Mouse (Mus musculus) heart, embryonic 13.5 days (tissue): ENCODE results near the gene Ankfn1. TPM values are rescaled to one million over a fixed set of nuclear protein-coding genes. Genes with fewer than 3 reads are reported as not detected.

Experiments used
- ATAC-seq: fragments of 200-750 bp; cut with Nextera tagmentation; 2 replicates; pipeline ENCODE4 v1.8.0; 2017; ENCODE audit warnings: moderate TSS enrichment; ENCODE audit not compliant: insufficient number of reproducible peaks, low FRiP score, low TSS enrichment; ENCODE audit errors: extremely low read depth
- H3K27ac ChIP-seq: fragments of 300-500 bp; sonication (generic); replicated peaks from 2 replicates; pipeline ENCODE4 v1.5.1; 2015; ENCODE audit warnings: moderate library complexity, mild to moderate bottlenecking, inconsistent platforms
- H3K27me3 ChIP-seq: fragments of 300-500 bp; sonication (generic); replicated peaks from 2 replicates; pipeline ENCODE4 v1.6.1; 2015; ENCODE audit warnings: mild to moderate bottlenecking, inconsistent platforms
- H3K36me3 ChIP-seq: fragments of 300-500 bp; sonication (generic); 2 replicates; pipeline ENCODE4 v1.6.1; 2015; ENCODE audit warnings: mild to moderate bottlenecking, inconsistent platforms
- H3K4me1 ChIP-seq: fragments of 300-500 bp; sonication (generic); 2 replicates; pipeline ENCODE4 v1.6.1; 2015; ENCODE audit warnings: inconsistent platforms
- H3K4me2 ChIP-seq: fragments of 300-500 bp; sonication (generic); 2 replicates; pipeline ENCODE4 v1.6.1; 2015; ENCODE audit warnings: inconsistent platforms, mild to moderate bottlenecking, moderate library complexity
- H3K4me3 ChIP-seq: fragments of 300-500 bp; sonication (generic); 2 replicates; pipeline ENCODE4 v1.5.1; 2015; ENCODE audit warnings: moderate library complexity, mild to moderate bottlenecking, inconsistent platforms
- H3K9ac ChIP-seq: fragments of 300-500 bp; sonication (generic); 2 replicates; pipeline ENCODE4 v1.6.1; 2015; ENCODE audit warnings: inconsistent platforms, mild to moderate bottlenecking, moderate library complexity
- H3K9me3 ChIP-seq: fragments of 300-500 bp; sonication (generic); 2 replicates; pipeline ENCODE4 v1.6.1; 2016; ENCODE audit warnings: inconsistent platforms
- WGBS: fragments of 180-500 bp; shearing (Covaris S2); methylation state at CpG from one replicate; pipeline ENCODE4 v1.1.7; 2015; ENCODE audit warnings: mixed read lengths; 5-methylcytosine and 5-hydroxymethylcytosine counted together
- polyA plus RNA-seq: library from polyadenylated mRNA; unstranded; fragments of >200 nt; fragmentation: Nextera tagmentation; extraction: Ambion mirVana; gene quantifications from 2 replicates; pipeline ENCODE4 v1.2.1, GENCODE M21; 2015

Ankfn1 gene
- polyA plus RNA-seq, 1 experiment from 2014 or later, result 0.04 TPM

- Histone ChIP-seq H3K9ac (no peak overlapping the region), H3K4me1 (peaks cover 28% of the 10 kb centered on the region), H3K27me3 (no peaks in the 10 kb centered on the region), H3K36me3 (no peaks in the 10 kb centered on the region), H3K27ac (no peak overlapping the region), H3K4me3 (no peak overlapping the region), H3K4me2 (no peak overlapping the region), H3K9me3 (no peaks in the 10 kb centered on the region)
- WGBS, result 34% methylated on average over 2 of the region's 2 CpGs
- ATAC-seq, result no peak
Observed at GRCm38 (mm10) chr11:89356479-89356878, 421.0 kb downstream of the Ankfn1 start.

GRCm38 (mm10) chr11:89356018-89356417, 421.4 kb downstream of the Ankfn1 start:
- WGBS, result 48% methylated on average over 5 of the region's 5 CpGs
- H3K36me3 ChIP-seq, result no peaks in the 10 kb centered on the region
- peaks cover 25% of the 10 kb centered on the region for H3K4me1 ChIP-seq
- no peak overlapping the region for H3K4me3 ChIP-seq
- H3K9ac ChIP-seq, result peak overlapping the region; percentile 14; the same call in 1 of the 2 replicates
- H3K27me3 ChIP-seq, result no peaks in the 10 kb centered on the region
- no peaks in the 10 kb centered on the region for H3K9me3 ChIP-seq
- H3K27ac ChIP-seq, result no peak overlapping the region
- no peak for ATAC-seq
- H3K4me2 ChIP-seq, result no peak overlapping the region

- Histone ChIP-seq H3K9ac (peak overlapping the region; percentile 2; the same call in 1 of the 2 replicates), H3K9me3 (no peaks in the 10 kb centered on the region), H3K4me2 (no peak overlapping the region), H3K36me3 (no peaks in the 10 kb centered on the region), H3K4me1 (peaks cover 8% of the 10 kb centered on the region), H3K27ac (no peak overlapping the region), H3K4me3 (no peak overlapping the region), H3K27me3 (no peaks in the 10 kb centered on the region)
- 28% methylated on average over 12 of the region's 12 CpGs for WGBS
- ATAC-seq, result no peak
Observed at GRCm38 (mm10) chr11:89340238-89340637, 437.2 kb downstream of the Ankfn1 start.

Other genes starting within 250 kb of the Ankfn1 start
- gene Pctp, start 225.2 kb upstream of the Ankfn1 start, polyA plus RNA-seq, result 11.3 and 12.9 TPM in 2 replicates